Mouse (Mus musculus) olfactory bulb, adult 2 months (tissue): ENCODE data around the gene Arhgap45.

ENCODE experiments used
- CTCF ChIP-seq: fragments of 200-500 bp; IDR thresholded peaks from 2 replicates; pipeline ENCODE4 v1.5.1; 2012; ENCODE audit warnings: low read depth, mild to moderate bottlenecking, low read length, moderate library complexity; ENCODE audit not compliant: insufficient read depth
- POLR2A ChIP-seq: fragments of 200-500 bp; IDR thresholded peaks from 2 replicates; pipeline ENCODE4 v1.6.1; 2012; ENCODE audit warnings: mild to moderate bottlenecking, low read depth, low read length, moderate library complexity; ENCODE audit not compliant: insufficient read depth

DNA sequence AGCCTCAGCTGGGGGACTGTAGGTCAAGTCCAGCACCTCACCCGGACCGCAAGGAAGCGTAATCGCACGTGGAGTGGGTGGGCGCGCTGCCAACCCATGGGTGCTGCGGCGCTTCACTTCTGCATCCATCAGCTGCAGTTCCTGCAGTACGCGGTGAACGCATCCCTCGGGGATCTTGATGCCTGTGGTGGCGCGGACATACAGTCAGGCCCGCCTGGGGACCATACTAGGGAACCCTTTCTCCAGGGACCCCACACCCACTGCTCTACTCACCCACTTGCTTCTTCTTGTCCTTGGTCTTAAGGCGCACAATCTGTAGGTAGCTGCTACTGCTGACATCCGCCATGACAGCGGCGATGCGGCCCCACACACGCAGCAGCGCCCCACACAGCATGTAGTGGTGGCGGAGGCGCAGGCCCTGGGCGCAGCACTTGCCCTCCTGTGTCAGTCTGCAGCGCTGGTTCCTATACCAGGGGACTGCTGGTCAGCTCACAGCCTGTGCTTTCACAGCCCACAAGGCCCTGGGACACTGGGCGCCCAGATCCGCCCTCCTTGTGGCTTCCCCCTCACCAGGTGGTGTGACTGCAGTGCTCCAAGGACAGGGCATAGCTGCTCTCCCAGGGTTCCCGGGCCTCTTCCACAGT, 41.4 kb downstream of the Arhgap45 start:
- no peak for TF ChIP-seq CTCF
- TF ChIP-seq POLR2A: no peak
